Mouse (Mus musculus): Measurements from ENCODE around the gene Fgfr2.

DNA sequence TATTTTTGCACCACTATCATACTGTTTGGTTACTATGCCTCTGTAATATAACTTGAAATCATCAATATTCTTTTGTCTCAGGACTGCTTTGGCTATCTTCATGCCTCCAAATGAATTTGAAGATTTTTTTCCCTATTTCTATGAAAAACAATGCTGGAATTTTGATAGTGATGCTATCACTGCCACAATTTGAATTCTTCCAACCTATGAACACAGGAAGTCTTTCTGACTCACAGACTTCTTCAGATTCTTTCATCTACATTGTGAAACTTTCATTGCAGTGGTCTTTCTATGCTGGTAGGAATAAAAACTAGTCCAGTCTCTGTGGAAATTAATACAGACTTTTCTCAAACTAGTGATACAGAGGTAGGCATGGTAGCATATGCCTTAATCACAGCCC lies 2631.1 kb downstream of the Fgfr2 start:
- TF ChIP-seq CTCF (IDR thresholded peaks at IDR 0.05; ENCODE audit: control insufficient read depth, insufficient read depth, insufficient replicate concordance, low read depth, low read length) (no peak), POLR2A (IDR thresholded peaks at IDR 0.05; ENCODE audit: control insufficient read depth, low read depth, low read length) (no peak)
